8 mouse cellular contexts compared by ENCODE assay signal in genomic region chr9:51993486-51994275, GRCm38 (mm10). TPM values are rescaled to one million over a fixed set of nuclear protein-coding genes. Genes with fewer than 3 reads are reported as not detected.
DNase-seq lines count a peak whose midpoint lies in the region; ATAC-seq and TF ChIP-seq lines count a peak whose summit lies in the region.

No protein-coding gene starts in this region.

- H3K36me3 ChIP-seq in hindbrain, embryonic 10.5 days = no peaks in the 10 kb centered on the region
- H3K36me3 ChIP-seq in hindbrain, embryonic 16.5 days (ENCODE audit: control insufficient read depth, insufficient read depth, low read length) = no peaks in the 10 kb centered on the region
- H3K36me3 ChIP-seq in lung, postnatal 0 days (ENCODE audit: insufficient read depth, low read length) = no peaks in the 10 kb centered on the region
- H3K36me3 ChIP-seq in midbrain, embryonic 15.5 days (replicated peaks) = no peaks in the 10 kb centered on the region
- no peaks in the 10 kb centered on the region for H3K36me3 ChIP-seq in forebrain, embryonic 13.5 days (ENCODE audit: poor library complexity, severe bottlenecking)

- peak; percentile 65 for TF ChIP-seq CTCF in lung, postnatal 0 days (IDR thresholded peaks at IDR 0.05)

- H3K4me1 ChIP-seq in hindbrain, embryonic 10.5 days (replicated peaks) = peaks cover 5% of the 10 kb centered on the region; the same call in 1 of the 2 replicates
- no peaks in the 10 kb centered on the region for H3K4me1 ChIP-seq in hindbrain, embryonic 16.5 days (ENCODE audit: control insufficient read depth, insufficient read depth, low read depth, low read length)
- no peaks in the 10 kb centered on the region for H3K4me1 ChIP-seq in lung, postnatal 0 days (ENCODE audit: insufficient read depth, low read depth, low read length)
- no peaks in the 10 kb centered on the region for H3K4me1 ChIP-seq in midbrain, embryonic 15.5 days
- no peaks in the 10 kb centered on the region; the same call in 1 of the 2 replicates for H3K4me1 ChIP-seq in forebrain, embryonic 13.5 days

- no peak overlapping the region for H3K27ac ChIP-seq in hindbrain, embryonic 10.5 days
- no peak overlapping the region for H3K27ac ChIP-seq in hindbrain, embryonic 16.5 days (ENCODE audit: low read depth, low read length)
- H3K27ac ChIP-seq in lung, postnatal 0 days (ENCODE audit: low read length) = no peak overlapping the region
- H3K27ac ChIP-seq in midbrain, embryonic 15.5 days = no peak overlapping the region
- H3K27ac ChIP-seq in forebrain, embryonic 13.5 days = no peak overlapping the region

- H3K4me2 ChIP-seq in hindbrain, embryonic 16.5 days (ENCODE audit: low read length) = no peak overlapping the region
- no peak overlapping the region for H3K4me2 ChIP-seq in lung, postnatal 0 days (replicated peaks; ENCODE audit: low read depth, low read length)
- no peak overlapping the region for H3K4me2 ChIP-seq in midbrain, embryonic 15.5 days
- H3K4me2 ChIP-seq in forebrain, embryonic 13.5 days = no peak overlapping the region

- TF ChIP-seq EP300 in lung, postnatal 0 days (IDR thresholded peaks at IDR 0.05) = no peak

- no peak overlapping the region for H3K4me3 ChIP-seq in hindbrain, embryonic 10.5 days
- no peak overlapping the region for H3K4me3 ChIP-seq in hindbrain, embryonic 16.5 days (ENCODE audit: low read length)
- H3K4me3 ChIP-seq in lung, postnatal 0 days (ENCODE audit: low read depth, low read length) = no peak overlapping the region
- H3K4me3 ChIP-seq in midbrain, embryonic 15.5 days = no peak overlapping the region
- no peak overlapping the region for H3K4me3 ChIP-seq in forebrain, embryonic 13.5 days

- peak; percentile 30 for DNase-seq in hindbrain, embryonic 10.5 days (ENCODE audit: low spot score)
- peak; percentile 33 for DNase-seq in A20 (ENCODE audit: low read depth, low spot score)
- peak; percentile 66 for DNase-seq in ZHBTc4 (ENCODE audit: low read depth, low spot score)
- DNase-seq in lung, postnatal 0 days (ENCODE audit: low spot score) = no peak
- no peak for DNase-seq in layer of hippocampus, adult 9-11 months

- H3K9me3 ChIP-seq in hindbrain, embryonic 10.5 days = 0 out of 2 replicates have a peak, but pooled peaks cover 7% of the 10 kb centered on the region
- peaks cover 2% of the 10 kb centered on the region; the same call in 1 of the 2 replicates for H3K9me3 ChIP-seq in hindbrain, embryonic 16.5 days (ENCODE audit: control insufficient read depth, low read length)
- H3K9me3 ChIP-seq in lung, postnatal 0 days (ENCODE audit: low read length) = no peaks in the 10 kb centered on the region
- H3K9me3 ChIP-seq in midbrain, embryonic 15.5 days = peaks cover 1% of the 10 kb centered on the region; the same call in 1 of the 2 replicates
- H3K9me3 ChIP-seq in forebrain, embryonic 13.5 days (replicated peaks) = no peaks in the 10 kb centered on the region; the same call in 1 of the 2 replicates

- no peak overlapping the region for H3K9ac ChIP-seq in hindbrain, embryonic 16.5 days (ENCODE audit: low read depth, low read length)
- no peak overlapping the region for H3K9ac ChIP-seq in lung, postnatal 0 days (replicated peaks; ENCODE audit: low read depth)
- no peak overlapping the region for H3K9ac ChIP-seq in midbrain, embryonic 15.5 days
- no peak overlapping the region for H3K9ac ChIP-seq in forebrain, embryonic 13.5 days

- 72% methylated on average over 4 of the region's 4 CpGs for WGBS in hindbrain, embryonic 10.5 days
- 77% methylated on average over 4 of the region's 4 CpGs for whole genome bisulfite sequencing in hindbrain, embryonic 16.5 days
- 68% methylated on average over 4 of the region's 4 CpGs for WGBS in lung, postnatal 0 days
- whole genome bisulfite sequencing in midbrain, embryonic 15.5 days = 82% methylated on average over 4 of the region's 4 CpGs
- whole genome bisulfite sequencing in forebrain, embryonic 13.5 days = 81% methylated on average over 4 of the region's 4 CpGs

- no peak for ATAC-seq in hindbrain, embryonic 16.5 days
- ATAC-seq in lung, postnatal 0 days = no peak
- no peak for ATAC-seq in midbrain, embryonic 15.5 days (replicated peaks)
- ATAC-seq in forebrain, embryonic 13.5 days = no peak

- no peaks in the 10 kb centered on the region for H3K27me3 ChIP-seq in hindbrain, embryonic 10.5 days (ENCODE audit: insufficient read depth, poor library complexity, severe bottlenecking)
- H3K27me3 ChIP-seq in hindbrain, embryonic 16.5 days (replicated peaks; ENCODE audit: control insufficient read depth, insufficient read depth, low read length) = no peaks in the 10 kb centered on the region
- no peaks in the 10 kb centered on the region for H3K27me3 ChIP-seq in lung, postnatal 0 days (replicated peaks; ENCODE audit: insufficient read depth, low read length)
- H3K27me3 ChIP-seq in midbrain, embryonic 15.5 days (replicated peaks) = no peaks in the 10 kb centered on the region
- H3K27me3 ChIP-seq in forebrain, embryonic 13.5 days = no peaks in the 10 kb centered on the region

RNA-seq across cellular contexts. Expression of gene Fdx1, which starts 30.3 kb away (rescaled TPM):
- polyA plus RNA-seq in hindbrain, embryonic 10.5 days (2016; fragmentation: Nextera tagmentation; extraction: Ambion mirVana) = 46.3 and 47.6 TPM in 2 replicates
- 38.7 and 46.7 TPM in 2 replicates for polyA plus RNA-seq in hindbrain, embryonic 16.5 days (2015; fragmentation: Nextera tagmentation; extraction: Ambion mirVana)
- polyA plus RNA-seq in lung, postnatal 0 days (2015; fragmentation: Nextera tagmentation; extraction: Ambion mirVana) = 217 and 260 TPM in 2 replicates
- 34.4 and 35.7 TPM in 2 replicates for polyA plus RNA-seq in midbrain, embryonic 15.5 days (2015; fragmentation: Nextera tagmentation; extraction: Ambion mirVana)
- polyA plus RNA-seq in forebrain, embryonic 13.5 days (2015; fragmentation: Nextera tagmentation; extraction: Ambion mirVana) = 41.3 and 49.4 TPM in 2 replicates

RNA-seq across cellular contexts. Expression of gene Rdx, which starts 53.3 kb away (rescaled TPM):
- polyA plus RNA-seq in hindbrain, embryonic 10.5 days (2016; fragmentation: Nextera tagmentation; extraction: Ambion mirVana) = 128 and 160 TPM in 2 replicates
- 70.7 and 71.5 TPM in 2 replicates for polyA plus RNA-seq in hindbrain, embryonic 16.5 days (2015; fragmentation: Nextera tagmentation; extraction: Ambion mirVana)
- 143 and 167 TPM in 2 replicates for polyA plus RNA-seq in lung, postnatal 0 days (2015; fragmentation: Nextera tagmentation; extraction: Ambion mirVana)
- polyA plus RNA-seq in midbrain, embryonic 15.5 days (2015; fragmentation: Nextera tagmentation; extraction: Ambion mirVana) = 75.2 and 76.0 TPM in 2 replicates
- polyA plus RNA-seq in forebrain, embryonic 13.5 days (2015; fragmentation: Nextera tagmentation; extraction: Ambion mirVana) = 137 and 148 TPM in 2 replicates

Comparison
In these comparisons a context has a peak if more than half of its experiments do, and no peak if none do; other contexts are left out.
1. DNase-seq: peak in hindbrain, embryonic 10.5 days (single experiment), A20 (single experiment) and ZHBTc4 (single experiment); none in lung, postnatal 0 days (single experiment) and layer of hippocampus, adult 9-11 months (single experiment).